Mouse (Mus musculus) 3134 (cell line): ENCODE measurements around the gene Id1.
A peak's percentile ranks its signal among the peaks of the same experiment; 100 is the strongest.

Experiments
- DNase-seq: peaks from one replicate; pipeline ENCODE4 v3.0.0-alpha.2; 2011; ENCODE audit warnings: low spot score; ENCODE audit not compliant: insufficient read length; ENCODE audit errors: extremely low read depth

Gene Id1

DNA sequence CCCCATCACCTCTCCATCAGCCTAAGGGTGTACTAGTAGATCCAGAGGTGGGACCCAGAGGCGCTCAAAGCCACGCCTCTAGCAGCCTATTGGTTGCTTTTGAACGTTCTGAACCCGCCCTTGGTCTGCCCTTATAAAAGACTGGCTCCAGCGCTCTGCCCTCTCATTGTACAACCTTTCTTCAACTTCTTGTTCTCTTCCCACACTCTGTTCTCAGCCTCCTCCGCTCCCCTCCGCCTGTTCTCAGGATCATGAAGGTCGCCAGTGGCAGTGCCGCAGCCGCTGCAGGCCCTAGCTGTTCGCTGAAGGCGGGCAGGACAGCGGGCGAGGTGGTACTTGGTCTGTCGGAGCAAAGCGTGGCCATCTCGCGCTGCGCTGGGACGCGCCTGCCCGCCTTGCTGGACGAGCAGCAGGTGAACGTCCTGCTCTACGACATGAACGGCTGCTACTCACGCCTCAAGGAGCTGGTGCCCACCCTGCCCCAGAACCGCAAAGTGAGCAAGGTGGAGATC lies at the start of gene Id1:
Gene Id1, plus strand, starts transcription at position 162 of the 512 bp plus-strand sequence.
- peak; percentile 90 for DNase-seq

DNA sequence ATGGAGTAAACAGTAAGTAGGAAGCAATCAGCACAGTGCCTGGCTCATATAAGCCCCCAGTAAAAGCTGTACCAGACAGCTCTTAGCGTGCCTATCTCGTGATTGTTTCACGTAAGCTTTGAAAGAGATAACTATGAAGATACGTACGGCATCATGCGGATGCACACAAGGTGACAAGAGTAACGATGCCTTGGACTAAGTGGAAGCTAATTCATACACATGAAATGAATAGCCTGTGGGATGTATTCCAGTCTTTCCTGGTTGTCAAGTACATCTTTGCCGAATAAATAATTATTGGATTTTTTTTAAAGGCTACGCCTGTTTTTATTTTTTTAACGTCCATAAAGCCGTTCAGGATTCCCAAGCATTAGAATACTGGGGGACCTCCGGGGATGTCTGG lies 49.7 kb upstream of the Id1 start:
- no peak for DNase-seq

DNA sequence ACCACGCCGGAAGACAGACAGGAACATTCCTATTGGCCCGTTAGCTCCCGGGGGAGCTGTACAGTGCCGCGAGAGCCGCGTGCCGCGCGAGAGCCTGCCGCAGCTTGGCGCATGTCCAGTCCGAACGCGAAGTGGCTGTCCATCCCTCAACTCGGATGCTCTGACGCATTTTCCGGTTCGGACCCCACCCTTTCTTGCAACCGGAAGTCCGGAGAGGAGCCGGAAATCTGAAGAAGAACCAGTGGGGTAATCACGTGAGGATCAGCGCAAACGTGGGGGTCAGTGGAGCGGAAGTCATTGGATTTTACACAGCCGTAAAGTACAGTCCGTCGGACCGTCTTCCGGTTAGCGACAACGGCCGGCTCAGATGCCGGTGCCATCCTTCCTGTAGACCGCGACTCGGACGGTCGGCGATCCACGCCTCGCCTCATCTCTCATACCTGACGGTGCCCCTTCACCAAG lies 49.2 kb upstream of the Id1 start, which contains the start of gene Mcts2:
Gene Mcts2, plus strand, starts transcription at position 230 of the 462 bp plus-strand sequence.
- DNase-seq, result no peak

DNA sequence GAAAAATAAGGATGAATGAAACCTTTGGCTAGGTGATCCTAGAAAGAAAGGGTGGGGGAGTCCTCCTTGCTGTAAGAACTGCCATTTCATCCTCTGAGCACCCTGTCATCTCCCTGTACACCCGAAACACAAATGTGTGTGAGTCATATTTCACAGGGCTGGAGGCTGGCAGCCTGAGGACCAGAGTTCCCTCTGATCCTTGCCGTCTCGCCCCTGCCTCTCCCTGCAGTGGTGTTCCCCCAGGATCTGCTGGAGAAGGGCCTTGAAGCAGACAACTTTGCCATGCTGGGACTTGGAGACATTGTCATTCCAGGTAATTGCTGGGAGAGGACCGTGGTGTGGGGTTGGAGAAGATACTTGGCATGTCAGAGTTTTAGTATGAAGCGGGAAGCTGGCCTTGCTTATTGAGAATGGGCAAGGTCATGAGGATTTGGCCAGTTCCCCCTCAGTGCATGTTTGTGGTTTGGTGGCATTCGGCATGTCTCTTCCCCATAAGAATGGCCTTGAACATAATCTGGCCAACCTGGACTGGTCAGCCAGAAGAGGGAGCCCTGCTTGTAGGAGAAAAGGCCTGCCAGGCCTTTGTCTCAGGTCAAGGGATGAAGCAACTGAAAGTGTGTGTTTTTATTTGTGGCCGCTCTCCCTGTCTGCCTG lies 44.4 kb upstream of the Id1 start:
- peak; percentile 71 for DNase-seq

DNA sequence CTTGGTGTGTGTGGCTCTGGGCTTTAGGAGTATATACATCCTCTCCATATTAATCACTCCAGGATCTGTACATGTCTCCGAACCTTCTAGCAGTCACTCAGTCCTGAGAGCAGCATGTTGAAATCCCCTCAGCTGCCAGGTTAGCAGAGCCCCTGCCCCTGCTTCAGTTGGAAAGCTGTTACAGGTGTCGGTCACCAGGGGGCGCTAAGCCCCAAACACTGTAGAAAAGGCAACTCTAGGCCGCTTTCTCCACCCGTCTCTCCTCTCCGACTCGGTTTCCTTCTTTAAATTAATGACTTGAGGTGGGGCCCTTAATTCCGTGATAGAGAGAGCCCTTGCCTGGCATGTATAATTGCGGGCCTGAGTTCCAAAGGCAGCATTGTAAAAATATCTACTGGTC lies 42.8 kb upstream of the Id1 start:
- no peak for DNase-seq

DNA sequence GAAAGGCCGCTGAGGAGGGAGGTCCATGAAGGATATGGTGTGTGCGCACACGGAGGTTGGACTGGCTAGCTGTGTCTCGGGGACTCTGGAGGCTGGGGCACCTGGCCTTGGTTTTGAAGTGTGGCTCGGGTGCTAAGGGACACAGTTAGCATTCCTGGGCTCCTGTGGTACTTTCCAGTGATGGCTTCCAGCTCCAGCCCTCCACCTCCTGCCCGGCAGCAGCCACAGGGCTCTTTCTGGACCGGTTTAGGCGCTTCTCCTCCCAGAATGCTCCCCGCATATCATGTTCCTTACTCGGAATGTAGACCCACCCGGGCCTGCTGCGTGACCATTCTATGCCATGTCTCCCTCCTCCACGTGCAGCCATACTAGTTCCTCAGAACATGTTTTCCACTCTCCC lies 42.3 kb upstream of the Id1 start:
- DNase-seq, result no peak

DNA sequence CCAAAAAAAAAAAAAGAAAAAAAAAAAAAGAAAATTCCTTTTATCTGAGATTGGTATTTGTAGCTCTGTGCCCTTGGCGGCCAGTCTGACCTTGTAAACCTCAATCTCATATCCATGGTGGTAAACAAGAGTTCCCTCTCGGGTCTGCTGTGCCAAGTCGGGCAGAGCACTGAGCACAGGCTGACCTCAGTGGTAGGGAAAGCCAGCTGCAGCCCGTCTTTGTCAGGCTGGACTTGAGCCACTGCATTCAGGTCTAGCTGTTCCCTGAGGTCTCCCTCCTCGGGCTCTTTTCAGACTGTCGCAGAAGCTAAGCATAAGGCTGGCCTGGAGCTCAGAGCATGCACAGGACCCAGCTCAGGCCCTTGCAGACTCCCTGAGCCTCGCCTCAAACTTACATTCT lies 41.3 kb upstream of the Id1 start:
- no peak for DNase-seq

DNA sequence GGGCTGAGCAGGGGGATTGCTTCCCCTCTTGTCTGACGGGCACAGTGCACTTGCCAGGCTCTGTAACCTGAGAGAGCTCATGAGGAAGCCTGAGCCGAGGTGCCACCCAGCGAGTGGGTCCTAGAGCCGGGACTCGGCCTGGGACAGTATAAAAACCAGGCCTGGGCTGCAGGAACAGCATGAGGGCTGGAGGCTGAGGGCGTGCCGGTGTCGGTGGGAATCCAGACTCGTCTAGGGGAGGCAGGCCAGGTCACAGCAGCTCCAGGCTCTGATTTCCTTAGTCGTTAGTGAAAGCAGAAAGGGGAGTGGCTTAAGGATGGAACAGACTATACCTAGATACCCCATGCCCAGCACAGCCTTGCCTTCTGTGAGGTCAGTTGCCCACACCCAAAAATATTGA lies 40.0 kb upstream of the Id1 start:
- no peak for DNase-seq

DNA sequence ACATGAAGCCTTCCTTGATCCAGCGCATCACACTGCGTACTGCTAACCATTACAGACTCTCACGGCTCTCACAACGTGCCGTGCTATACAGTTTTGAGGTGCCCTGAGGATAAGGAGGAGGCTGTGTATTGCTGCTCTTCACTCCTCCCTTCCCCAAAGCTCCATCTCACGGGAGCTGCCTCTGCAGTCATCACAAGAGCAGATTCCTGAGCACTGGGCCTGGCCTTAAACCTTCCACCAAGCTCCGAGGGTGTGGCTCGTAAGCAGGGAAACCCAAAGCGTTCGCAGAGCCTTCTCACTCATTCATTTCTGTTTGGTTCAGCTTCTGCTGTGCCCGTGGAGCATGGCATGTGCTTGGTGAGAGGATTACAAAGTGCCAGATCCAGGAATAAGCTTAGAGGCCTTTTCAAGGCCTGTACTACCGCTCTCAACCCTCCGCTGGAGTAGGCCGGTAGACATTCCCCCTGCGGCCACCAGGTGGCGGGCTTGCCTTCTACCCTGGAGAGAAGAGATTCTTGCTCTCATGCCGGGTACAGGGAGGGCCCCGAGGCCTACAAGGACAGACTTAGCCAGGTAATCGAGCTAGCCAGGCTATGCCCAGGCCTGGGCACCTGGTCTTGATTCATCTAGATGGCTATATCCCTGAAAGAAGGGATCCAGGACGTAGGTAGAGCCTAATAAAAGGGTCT lies 39.4 kb upstream of the Id1 start:
- DNase-seq, result peak; percentile 72

DNA sequence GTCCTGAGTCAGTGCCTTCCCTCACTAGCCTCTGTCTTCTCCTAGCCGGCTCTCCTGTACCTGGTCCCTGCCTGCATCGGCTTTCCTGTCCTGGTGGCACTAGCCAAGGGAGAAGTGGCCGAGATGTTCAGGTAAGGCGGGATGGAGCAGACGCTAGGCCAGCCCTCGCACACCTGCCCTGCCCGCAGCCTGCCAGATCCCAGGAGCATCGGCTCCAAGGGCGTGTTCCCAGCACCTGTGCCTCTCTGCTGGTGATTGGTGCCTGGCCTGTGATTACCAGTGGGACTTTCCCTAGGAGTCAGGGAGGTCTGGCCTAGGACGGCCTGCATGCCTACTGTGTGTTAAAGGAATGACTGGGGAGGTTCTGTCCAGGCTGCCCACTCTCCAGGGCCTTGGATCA lies 35.9 kb upstream of the Id1 start:
- no peak for DNase-seq

DNA sequence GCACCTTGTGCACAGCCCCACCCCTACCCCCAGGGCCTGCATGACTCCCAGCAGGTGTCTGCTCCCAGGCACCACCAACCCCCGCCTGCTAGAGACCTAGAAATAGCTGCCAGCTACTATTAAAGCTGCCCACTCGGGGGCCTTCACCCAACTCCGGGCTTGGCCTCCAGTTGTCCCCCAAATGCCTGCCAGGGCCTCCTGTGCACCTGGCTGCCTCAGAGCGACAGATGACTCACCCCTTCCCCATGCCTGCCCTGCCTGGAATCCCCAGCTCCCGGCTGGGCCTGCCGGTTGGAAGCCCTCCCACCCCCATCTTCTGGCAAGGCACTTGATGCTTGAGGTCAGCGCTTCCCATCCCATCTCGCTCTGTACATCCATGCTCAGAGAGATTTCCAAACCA lies 35.3 kb upstream of the Id1 start:
- DNase-seq, result no peak

DNA sequence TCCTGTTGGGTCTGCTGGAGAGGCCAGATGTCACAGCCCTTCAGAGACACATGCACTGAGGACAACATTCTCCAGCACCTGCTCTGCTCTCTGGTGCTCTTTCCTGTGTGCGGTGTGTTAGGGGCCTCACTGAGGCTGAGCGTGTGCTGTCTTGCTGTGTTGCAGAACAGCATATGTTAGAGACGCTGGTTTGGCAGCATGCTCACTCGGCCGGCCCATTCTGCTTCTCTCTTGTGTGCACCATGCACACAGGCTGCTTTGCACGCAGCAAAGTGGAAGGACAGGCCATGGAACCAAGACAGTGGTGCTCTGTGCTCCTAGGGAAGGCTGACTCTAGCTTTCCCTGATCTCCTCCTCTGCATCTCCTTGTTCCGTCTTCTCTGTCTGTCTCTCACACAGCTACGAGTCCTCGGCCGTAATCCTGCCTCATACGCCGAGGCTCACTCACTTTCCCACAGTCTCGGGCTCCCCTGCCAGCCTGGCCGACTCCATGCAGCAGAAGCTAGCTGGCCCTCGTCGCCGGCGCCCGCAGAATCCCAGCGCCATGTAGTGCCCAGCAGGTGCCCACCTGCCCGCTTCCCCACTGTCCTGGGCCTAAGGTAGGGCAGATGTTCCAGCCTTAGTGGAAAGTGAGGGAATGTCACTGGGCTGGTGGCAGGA lies 32.3 kb upstream of the Id1 start:
- DNase-seq, result no peak

DNA sequence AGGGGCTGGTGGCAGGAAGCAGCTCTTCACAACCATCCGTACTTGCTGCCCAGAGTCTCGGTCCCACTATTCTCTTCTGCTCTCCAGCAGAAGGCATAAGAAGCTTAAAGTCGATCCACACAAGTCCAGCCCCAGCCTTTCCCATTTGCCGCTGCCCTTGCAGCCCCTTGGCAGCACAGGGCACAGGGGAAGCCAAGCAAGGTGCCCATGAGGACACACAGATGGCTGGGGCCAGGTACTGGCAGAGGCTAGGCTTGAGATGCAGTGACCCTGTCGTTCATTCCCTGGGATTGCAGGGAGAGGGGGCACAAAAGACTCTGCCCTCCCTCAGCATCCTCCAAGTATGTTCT lies 31.8 kb upstream of the Id1 start:
- DNase-seq, result no peak

DNA sequence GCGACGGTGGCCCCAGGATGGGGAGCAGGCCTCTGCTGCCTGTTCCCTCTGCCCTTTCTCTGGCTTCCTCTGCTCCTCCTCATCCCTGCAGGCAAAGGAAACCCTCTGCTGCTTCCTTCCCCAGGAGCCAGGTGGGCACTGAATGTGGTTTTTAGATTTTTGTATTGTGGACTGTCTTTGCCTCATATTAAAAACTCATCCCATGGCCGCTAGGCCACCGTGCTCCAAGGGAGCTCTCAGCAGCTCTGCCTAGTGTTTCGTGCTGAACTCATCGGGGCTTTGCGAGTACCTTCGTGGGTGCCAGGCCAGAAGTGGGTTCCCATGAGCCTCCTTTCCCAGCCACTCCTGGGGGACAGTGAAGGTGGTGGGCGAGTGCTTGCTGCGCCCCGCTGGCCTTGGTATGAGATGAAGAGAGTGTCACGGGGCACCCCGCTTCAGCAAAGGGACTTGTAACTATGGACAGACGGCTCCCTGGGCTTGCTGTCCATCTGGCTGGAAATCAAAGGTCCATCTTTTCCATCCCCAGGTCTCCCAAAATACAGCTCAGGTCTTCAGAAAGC lies 31.2 kb upstream of the Id1 start:
- DNase-seq, result no peak

DNA sequence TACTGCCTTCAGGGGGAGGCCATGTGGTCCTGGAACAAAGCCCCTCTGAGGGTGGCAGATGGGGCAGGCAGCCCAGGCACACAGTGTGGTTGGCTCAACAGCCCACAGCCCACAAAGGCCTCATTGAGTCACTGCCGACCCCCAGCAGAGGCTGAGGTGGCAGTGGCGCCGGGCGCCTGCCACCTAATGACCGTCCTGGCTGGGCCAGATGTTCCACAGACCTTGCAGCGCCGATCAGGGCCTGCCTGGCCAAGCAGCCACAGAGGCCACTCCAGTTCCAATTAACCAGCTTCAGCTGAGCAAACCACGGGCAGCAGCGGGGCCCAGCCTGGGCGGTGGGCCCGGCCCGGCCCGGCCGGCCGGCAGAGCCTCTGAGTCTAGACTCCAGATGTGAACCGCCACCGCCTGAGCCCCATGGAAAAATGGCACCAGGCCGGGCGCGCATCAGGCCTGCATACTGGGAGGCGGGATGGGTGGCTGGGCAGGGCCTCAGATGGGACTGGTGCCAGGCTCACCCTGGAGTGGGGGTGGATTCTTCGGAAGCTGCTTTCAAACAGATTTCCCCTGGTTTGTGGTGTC lies 30.0 kb upstream of the Id1 start:
- DNase-seq, result no peak

DNA sequence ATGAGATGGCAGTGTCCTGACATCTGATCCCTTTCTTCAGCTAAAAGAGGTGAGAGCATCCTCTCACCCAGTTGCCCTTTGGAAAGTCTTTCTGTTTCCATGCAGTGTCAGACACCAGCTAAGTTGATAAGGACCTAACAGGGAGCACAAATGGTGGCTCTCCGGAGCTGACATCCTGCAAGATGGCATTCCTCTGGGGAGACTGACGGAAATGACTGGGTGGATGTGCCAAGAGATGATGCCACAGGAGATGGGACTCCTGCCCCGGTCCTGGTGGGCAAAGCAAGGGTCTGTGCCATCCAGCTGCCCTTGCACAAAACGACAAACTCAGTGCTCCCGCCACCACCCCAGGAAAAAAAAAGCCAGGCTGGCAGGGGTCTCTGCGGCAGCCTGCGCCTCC lies 28.9 kb upstream of the Id1 start:
- no peak for DNase-seq

DNA sequence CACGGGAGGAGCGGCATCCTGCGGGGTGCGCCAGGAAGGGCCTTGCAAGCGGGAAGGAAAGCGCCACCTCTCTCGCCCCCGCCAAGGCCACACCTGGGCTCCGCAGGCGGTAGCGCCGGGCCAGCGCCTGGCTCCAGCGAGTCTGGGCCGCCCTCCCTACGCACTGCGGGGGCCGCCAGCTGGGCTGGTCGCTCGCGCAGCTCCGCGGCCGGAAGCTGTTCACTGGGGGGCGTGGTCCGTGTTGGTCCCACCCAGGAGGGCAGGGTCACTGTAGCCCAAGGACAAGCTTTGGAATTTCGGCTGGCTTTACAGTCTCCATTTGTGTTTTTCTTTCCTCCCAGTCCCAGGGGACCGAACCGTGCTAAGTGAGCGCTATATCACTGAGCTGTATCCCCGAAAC lies 28.4 kb upstream of the Id1 start:
- DNase-seq, result no peak

DNA sequence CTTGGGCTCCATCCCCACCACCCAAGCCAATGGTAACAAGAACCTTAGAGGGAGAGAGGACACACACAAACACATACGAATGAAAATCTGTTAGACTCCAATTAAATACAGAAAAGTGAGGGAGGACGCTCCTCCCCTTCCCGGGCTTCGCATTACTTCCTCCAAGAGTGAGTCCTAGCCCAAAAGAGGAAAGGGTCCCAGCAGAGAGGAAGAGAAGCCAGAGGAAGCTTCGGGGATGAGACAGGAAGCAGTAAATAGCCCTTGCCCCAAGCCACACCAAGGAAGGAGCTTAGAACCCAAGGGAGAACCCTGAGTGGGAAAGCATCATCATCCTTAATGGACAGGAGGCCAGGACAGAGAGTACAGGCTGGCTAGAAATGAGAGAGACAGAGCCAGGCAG lies 27.0 kb upstream of the Id1 start:
- DNase-seq, result no peak

DNA sequence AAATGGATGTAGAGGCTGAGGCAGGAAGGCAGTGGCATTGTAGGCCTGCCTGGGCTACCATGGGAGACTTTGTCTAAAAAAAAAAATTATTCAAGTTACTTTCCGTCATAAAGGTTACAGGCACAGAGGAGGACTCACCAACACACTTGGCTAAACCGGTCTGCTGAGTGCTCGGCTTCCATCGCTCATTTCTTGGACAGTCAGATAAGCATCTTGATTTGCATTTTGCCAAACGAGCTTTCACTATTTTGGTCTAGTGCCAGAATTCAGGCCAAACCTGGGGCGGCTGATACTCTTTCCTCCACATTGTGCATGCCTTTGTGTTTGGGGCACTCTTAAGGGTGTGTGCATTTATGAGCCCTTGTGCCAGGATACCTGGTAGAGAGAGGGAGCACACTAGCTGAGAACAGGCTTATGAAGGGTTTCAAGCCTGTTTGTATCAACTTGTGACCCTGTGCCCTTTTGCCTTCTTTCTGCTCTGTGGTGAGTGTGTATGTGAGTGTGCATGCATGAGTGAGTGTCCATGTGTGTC lies 19.7 kb upstream of the Id1 start:
- no peak for DNase-seq

DNA sequence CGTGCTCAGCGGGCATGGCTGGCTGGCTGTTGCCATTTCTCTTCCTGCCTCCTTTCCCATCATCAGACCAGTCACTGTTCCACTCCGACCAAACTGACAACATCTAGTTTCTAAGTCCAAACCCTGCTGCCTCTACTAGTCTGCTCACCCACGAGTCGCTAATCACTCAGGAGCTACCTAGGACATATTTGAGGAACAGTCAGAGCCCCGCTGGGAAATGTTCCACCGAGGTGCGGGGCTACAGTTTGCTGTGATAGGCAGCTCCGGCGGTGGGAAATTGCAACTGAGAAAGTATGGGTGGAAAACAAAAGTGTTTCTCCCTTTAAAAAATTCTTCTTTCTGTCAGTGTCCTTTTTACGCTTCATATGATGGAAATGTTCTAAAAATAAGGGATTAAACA lies 18.4 kb upstream of the Id1 start:
- DNase-seq, result no peak

DNA sequence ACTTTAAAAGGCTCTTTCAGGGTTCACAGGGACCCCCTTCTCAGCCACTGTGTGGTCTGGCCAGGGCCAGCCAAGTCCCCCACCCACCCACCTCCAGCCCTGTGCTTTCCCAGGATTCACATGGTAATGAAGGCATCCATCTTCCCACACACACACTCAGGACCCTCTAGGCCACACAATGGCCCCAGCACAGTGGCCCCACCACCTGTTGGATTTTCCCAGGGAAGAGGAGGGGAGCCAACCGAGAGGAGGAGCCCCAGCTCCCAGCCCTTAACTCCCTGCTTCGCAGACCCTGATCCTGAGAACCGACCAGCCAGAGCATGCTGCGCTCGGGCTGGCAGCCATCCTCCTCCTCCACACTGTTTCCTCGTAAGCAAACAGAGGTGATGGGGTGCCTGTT lies 18.0 kb upstream of the Id1 start:
- DNase-seq, result no peak
